Mouse (Mus musculus): ENCODE results near the gene Spag17. TPM values are rescaled to one million over a fixed set of nuclear protein-coding genes. Genes with fewer than 3 reads are reported as not detected.

The Spag17 gene
- polyA plus RNA-seq, 1 experiment: not detected

- no peak overlapping the region for H3K4me2 ChIP-seq (ENCODE audit: low read depth)
- TF ChIP-seq TCF3 (IDR thresholded peaks at IDR 0.05; ENCODE audit: insufficient read length, low read depth): no peak
- TF ChIP-seq MYOG (IDR thresholded peaks at IDR 0.05; ENCODE audit: control insufficient read depth in 1 of 3, insufficient read depth in 1 of 3, insufficient read length in 2 of 3, low read depth in 2 of 3): no peak
- TF ChIP-seq MAX (IDR thresholded peaks at IDR 0.05; ENCODE audit: low read depth): no peak
- TF ChIP-seq CEBPB (IDR thresholded peaks at IDR 0.05; ENCODE audit: insufficient read depth, poor library complexity, severe bottlenecking): no peak
- no peak for TF ChIP-seq MYOD1 (IDR thresholded peaks at IDR 0.05; ENCODE audit: control insufficient read depth in 1 of 3, insufficient read length in 2 of 3, low read depth in 2 of 3)
- no peak for TF ChIP-seq SRF (IDR thresholded peaks at IDR 0.05; ENCODE audit: control insufficient read depth, insufficient read length, low read depth)
- TF ChIP-seq POLR2AphosphoS2 (IDR thresholded peaks at IDR 0.05; ENCODE audit: insufficient read length, low read depth): no peak
- no peak for TF ChIP-seq USF1 (IDR thresholded peaks at IDR 0.05; ENCODE audit: low read depth)
- no peak for TF ChIP-seq REST (IDR thresholded peaks at IDR 0.05; ENCODE audit: insufficient read depth, insufficient read length)
- no peak for TF ChIP-seq POLR2A (IDR thresholded peaks at IDR 0.05; ENCODE audit: insufficient read length, low read depth)
- TF ChIP-seq TCF12 (IDR thresholded peaks at IDR 0.05; ENCODE audit: insufficient read depth, poor library complexity, severe bottlenecking): no peak
- no peak for TF ChIP-seq E2F4 (IDR thresholded peaks at IDR 0.05; ENCODE audit: insufficient read depth)
- H3K27me3 ChIP-seq (ENCODE audit: control insufficient read depth, insufficient read depth, insufficient read length): no peaks in the 10 kb centered on the region
- H3K4me3 ChIP-seq: no peak overlapping the region
- H3ac ChIP-seq (ENCODE audit: control insufficient read depth, insufficient read length): no peak overlapping the region
- H3K36me3 ChIP-seq (ENCODE audit: control insufficient read depth, insufficient read depth): peaks cover 60% of the 10 kb centered on the region
- no peaks in the 10 kb centered on the region for H3K79me2 ChIP-seq (ENCODE audit: control insufficient read depth, insufficient read depth)
Measured at GRCm38 (mm10) chr3:100176031-100176430, 290.8 kb downstream of the Spag17 start.

- no peak overlapping the region for H3K4me3 ChIP-seq
- H3K79me2 ChIP-seq (ENCODE audit: control insufficient read depth, insufficient read depth): no peaks in the 10 kb centered on the region
- H3ac ChIP-seq (ENCODE audit: control insufficient read depth, insufficient read length): no peak overlapping the region
- H3K36me3 ChIP-seq (ENCODE audit: control insufficient read depth, insufficient read depth): peaks cover 49% of the 10 kb centered on the region
- TF ChIP-seq MAX (IDR thresholded peaks at IDR 0.05; ENCODE audit: low read depth): no peak
- no peak for TF ChIP-seq POLR2A (IDR thresholded peaks at IDR 0.05; ENCODE audit: insufficient read length, low read depth)
- TF ChIP-seq CEBPB (IDR thresholded peaks at IDR 0.05; ENCODE audit: insufficient read depth, poor library complexity, severe bottlenecking): no peak
- TF ChIP-seq E2F4 (IDR thresholded peaks at IDR 0.05; ENCODE audit: insufficient read depth): no peak
- no peak for TF ChIP-seq MYOG (IDR thresholded peaks at IDR 0.05; ENCODE audit: control insufficient read depth in 1 of 3, insufficient read depth in 1 of 3, insufficient read length in 2 of 3, low read depth in 2 of 3)
- no peak for TF ChIP-seq SRF (IDR thresholded peaks at IDR 0.05; ENCODE audit: control insufficient read depth, insufficient read length, low read depth)
- no peak for TF ChIP-seq MYOD1 (IDR thresholded peaks at IDR 0.05; ENCODE audit: control insufficient read depth in 1 of 3, insufficient read length in 2 of 3, low read depth in 2 of 3)
- no peak for TF ChIP-seq REST (IDR thresholded peaks at IDR 0.05; ENCODE audit: insufficient read depth, insufficient read length)
- no peak for TF ChIP-seq TCF12 (IDR thresholded peaks at IDR 0.05; ENCODE audit: insufficient read depth, poor library complexity, severe bottlenecking)
- TF ChIP-seq TCF3 (IDR thresholded peaks at IDR 0.05; ENCODE audit: insufficient read length, low read depth): no peak
- TF ChIP-seq USF1 (IDR thresholded peaks at IDR 0.05; ENCODE audit: low read depth): no peak
- TF ChIP-seq POLR2AphosphoS2 (IDR thresholded peaks at IDR 0.05; ENCODE audit: insufficient read length, low read depth): no peak
- H3K4me2 ChIP-seq (ENCODE audit: low read depth): no peak overlapping the region
- no peaks in the 10 kb centered on the region for H3K27me3 ChIP-seq (ENCODE audit: control insufficient read depth, insufficient read depth, insufficient read length)
Measured at GRCm38 (mm10) chr3:100180471-100180870, 295.3 kb downstream of the Spag17 start.

- Histone ChIP-seq H3ac (ENCODE audit: control insufficient read depth, insufficient read length) (no peak overlapping the region), H3K36me3 (ENCODE audit: control insufficient read depth, insufficient read depth) (peaks cover 20% of the 10 kb centered on the region), H3K27me3 (ENCODE audit: control insufficient read depth, insufficient read depth, insufficient read length) (no peaks in the 10 kb centered on the region), H3K4me2 (ENCODE audit: low read depth) (no peak overlapping the region), H3K4me3 (no peak overlapping the region), H3K79me2 (ENCODE audit: control insufficient read depth, insufficient read depth) (no peaks in the 10 kb centered on the region)
- TF ChIP-seq TCF12 (IDR thresholded peaks at IDR 0.05; ENCODE audit: insufficient read depth, poor library complexity, severe bottlenecking) (no peak), SRF (IDR thresholded peaks at IDR 0.05; ENCODE audit: control insufficient read depth, insufficient read length, low read depth) (no peak), CEBPB (IDR thresholded peaks at IDR 0.05; ENCODE audit: insufficient read depth, poor library complexity, severe bottlenecking) (no peak), USF1 (IDR thresholded peaks at IDR 0.05; ENCODE audit: low read depth) (peak; percentile 69)
Measured at GRCm38 (mm10) chr3:100189444-100189843, 304.2 kb downstream of the Spag17 start.

- peaks cover 19% of the 10 kb centered on the region for H3K36me3 ChIP-seq (ENCODE audit: control insufficient read depth, insufficient read depth)
- no peaks in the 10 kb centered on the region for H3K27me3 ChIP-seq (ENCODE audit: control insufficient read depth, insufficient read depth, insufficient read length)
- no peak overlapping the region for H3K4me3 ChIP-seq
- H3ac ChIP-seq (ENCODE audit: control insufficient read depth, insufficient read length): no peak overlapping the region
- no peaks in the 10 kb centered on the region for H3K79me2 ChIP-seq (ENCODE audit: control insufficient read depth, insufficient read depth)
- no peak overlapping the region for H3K4me2 ChIP-seq (ENCODE audit: low read depth)
- TF ChIP-seq CEBPB (IDR thresholded peaks at IDR 0.05; ENCODE audit: insufficient read depth, poor library complexity, severe bottlenecking): no peak
- no peak for TF ChIP-seq REST (IDR thresholded peaks at IDR 0.05; ENCODE audit: insufficient read depth, insufficient read length)
- no peak for TF ChIP-seq SRF (IDR thresholded peaks at IDR 0.05; ENCODE audit: control insufficient read depth, insufficient read length, low read depth)
- TF ChIP-seq TCF12 (IDR thresholded peaks at IDR 0.05; ENCODE audit: insufficient read depth, poor library complexity, severe bottlenecking): no peak
- TF ChIP-seq POLR2AphosphoS2 (IDR thresholded peaks at IDR 0.05; ENCODE audit: insufficient read length, low read depth): no peak
- TF ChIP-seq POLR2A (IDR thresholded peaks at IDR 0.05; ENCODE audit: insufficient read length, low read depth): no peak
- TF ChIP-seq MYOG (IDR thresholded peaks at IDR 0.05; ENCODE audit: control insufficient read depth in 1 of 3, insufficient read depth in 1 of 3, insufficient read length in 2 of 3, low read depth in 2 of 3): no peak
- no peak for TF ChIP-seq MYOD1 (IDR thresholded peaks at IDR 0.05; ENCODE audit: control insufficient read depth in 1 of 3, insufficient read length in 2 of 3, low read depth in 2 of 3)
- no peak for TF ChIP-seq TCF3 (IDR thresholded peaks at IDR 0.05; ENCODE audit: insufficient read length, low read depth)
- no peak for TF ChIP-seq MAX (IDR thresholded peaks at IDR 0.05; ENCODE audit: low read depth)
- no peak for TF ChIP-seq USF1 (IDR thresholded peaks at IDR 0.05; ENCODE audit: low read depth)
- no peak for TF ChIP-seq E2F4 (IDR thresholded peaks at IDR 0.05; ENCODE audit: insufficient read depth)
Measured at GRCm38 (mm10) chr3:100189861-100190260, 304.7 kb downstream of the Spag17 start.

Data from myocyte (in vitro differentiated cells).